Mouse (Mus musculus) CH12.LX (cell line): ENCODE results near the gene Fkbp1b.

Experiments
- CHD1 ChIP-seq: IDR thresholded peaks from 2 replicates; pipeline ENCODE4 v1.6.1; 2012; ENCODE audit warnings: low read depth, low read length, improper control_type of control experiment, inconsistent platforms
- CTCF ChIP-seq, 2 experiments: IDR thresholded peaks in 1 of 2; conservative IDR thresholded peaks in 1 of 2; 2 replicates each; pipeline ENCODE4 v1.5.1; 2011 to 2012; ENCODE audit warnings: low read depth in 2 of 2, low read length in 2 of 2, improper control_type of control experiment in 1 of 2, inconsistent platforms in 1 of 2, mild to moderate bottlenecking in 1 of 2, moderate library complexity in 1 of 2
- E2F4 ChIP-seq: IDR thresholded peaks from 2 replicates; pipeline ENCODE4 v1.6.1; 2011; ENCODE audit warnings: low read depth, low read length, improper control_type of control experiment; ENCODE audit not compliant: insufficient replicate concordance
- EP300 ChIP-seq: IDR thresholded peaks from 2 replicates; pipeline ENCODE4 v1.6.1; 2011; ENCODE audit warnings: low read length, improper control_type of control experiment
- ETS1 ChIP-seq: conservative IDR thresholded peaks from 2 replicates; pipeline ENCODE4 v1.6.1; 2012; ENCODE audit warnings: low read depth, mild to moderate bottlenecking, inconsistent platforms, low read length, improper control_type of control experiment, moderate library complexity
- HCFC1 ChIP-seq: IDR thresholded peaks from 2 replicates; pipeline ENCODE4 v1.6.1; 2012; ENCODE audit warnings: low read depth, mild to moderate bottlenecking, inconsistent platforms, low read length, improper control_type of control experiment
- JUND ChIP-seq: conservative IDR thresholded peaks from 2 replicates; pipeline ENCODE4 v1.6.1; 2011; ENCODE audit warnings: low read depth, low read length, improper control_type of control experiment
- MAFK ChIP-seq: IDR thresholded peaks from 2 replicates; pipeline ENCODE4 v1.6.1; 2011; ENCODE audit warnings: low read length, improper control_type of control experiment; ENCODE audit not compliant: insufficient replicate concordance
- MEF2A ChIP-seq: IDR thresholded peaks from 2 replicates; pipeline ENCODE4 v1.6.1; 2014; ENCODE audit warnings: low read depth, mild to moderate bottlenecking, inconsistent platforms, low read length, improper control_type of control experiment, borderline replicate concordance
- PAX5 ChIP-seq: IDR thresholded peaks from 2 replicates; pipeline ENCODE4 v1.6.1; 2012; ENCODE audit warnings: low read length, inconsistent platforms, mixed read lengths
- POLR2A ChIP-seq: IDR thresholded peaks from 2 replicates; pipeline ENCODE4 v1.6.1; 2011; ENCODE audit warnings: low read depth, mild to moderate bottlenecking, improper control_type of control experiment, low read length
- RCOR1 ChIP-seq: conservative IDR thresholded peaks from 2 replicates; pipeline ENCODE4 v1.6.1; 2012; ENCODE audit warnings: low read depth, mild to moderate bottlenecking, inconsistent platforms, low read length, improper control_type of control experiment
- TBP ChIP-seq: conservative IDR thresholded peaks from 2 replicates; pipeline ENCODE4 v1.6.1; 2011; ENCODE audit warnings: low read depth, low read length, improper control_type of control experiment
- ZNF384 ChIP-seq: IDR thresholded peaks from 2 replicates; pipeline ENCODE4 v1.6.1; 2012; ENCODE audit warnings: low read depth, low read length, improper control_type of control experiment, inconsistent platforms

GRCm38 (mm10) chr12:4827256-4827655 is 14.1 kb downstream of the Fkbp1b start:
- TF ChIP-seq TBP (no peak), ETS1 (no peak), ZNF384 (no peak), POLR2A (no peak), MAFK (no peak), MEF2A (no peak), JUND (no peak), CTCF (conservative IDR thresholded peaks at IDR 0.05 in 1 of 2, IDR thresholded peaks at IDR 0.05 in 1 of 2; ENCODE audit: low read depth in 2 of 2, low read length in 2 of 2) (no peak), CHD1 (no peak), RCOR1 (no peak), E2F4 (no peak), HCFC1 (no peak), EP300 (no peak), PAX5 (no peak)
